Mouse (Mus musculus) adrenal gland, adult 18-20 months (tissue): Measurements from ENCODE around the gene Serpina1c. TPM values are rescaled to one million over a fixed set of nuclear protein-coding genes. Genes with fewer than 3 reads are reported as not detected.
"Not testable (repeated sequence)": the region's sequence is repeated elsewhere in the genome, so short reads cannot be mapped to it uniquely, and the experiment has no call there.

Experiments
- DNase-seq, 2 experiments: peaks; one replicate each; pipeline ENCODE4 v3.0.0; 2021 to 2022; ENCODE audit warnings: low spot score in 2 of 2
- long read RNA-seq, 2 experiments: library from polyadenylated mRNA; stranded (forward); transcript quantifications; one replicate each; pipeline ENCODE4 v2.0.0; 2021
- total RNA-seq, 2 experiments: library from RNA; stranded (reverse); gene quantifications; 1 replicate in 1 of 2; 2 replicates in 1 of 2; pipeline ENCODE4 v1.2.3; 2021

Serpina1c gene
- under 1 TPM in 1 of 2 experiments, not detected in 1; 0.50 TPM for total RNA-seq
- long read RNA-seq, experiment 1: 0 reads
- long read RNA-seq, experiment 2, partial matches to known transcripts: 0 of 1 reads
- long read RNA-seq, experiment 2, other reads (novel, unspliced or antisense): 0 of 1 reads

DNA sequence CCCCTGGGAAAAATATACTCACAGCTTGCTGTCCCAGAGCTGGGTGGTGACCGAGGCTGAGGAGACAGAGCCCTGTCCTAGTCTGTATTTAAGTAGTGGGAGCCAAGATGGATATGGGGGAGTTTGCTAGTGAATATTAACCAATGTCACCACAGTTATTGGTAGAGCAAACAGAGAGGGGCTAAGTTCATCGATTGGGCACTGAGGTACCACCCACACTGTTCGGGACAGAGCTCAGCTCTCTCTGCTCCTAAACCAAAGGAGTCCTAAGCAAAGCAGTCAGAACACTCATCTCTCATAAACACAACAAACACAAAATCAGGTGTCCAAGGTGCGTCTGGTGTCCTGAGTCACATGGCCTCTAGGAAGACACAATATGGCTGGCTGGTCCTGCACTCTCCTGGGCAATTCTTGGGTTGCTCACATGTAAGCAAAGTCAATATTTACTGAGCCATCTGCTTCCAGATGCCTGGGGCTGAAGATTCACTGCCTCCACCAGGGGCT, at the start of gene Serpina1c:
Serpina1c (minus strand) TSS at position 51 of the 504 bp plus-strand sequence.
- DNase-seq: not testable (repeated sequence)

GRCm38 (mm10) chr12:103952972-103953371, 48.3 kb upstream of the Serpina1c start:
- DNase-seq: not testable (repeated sequence)

DNA sequence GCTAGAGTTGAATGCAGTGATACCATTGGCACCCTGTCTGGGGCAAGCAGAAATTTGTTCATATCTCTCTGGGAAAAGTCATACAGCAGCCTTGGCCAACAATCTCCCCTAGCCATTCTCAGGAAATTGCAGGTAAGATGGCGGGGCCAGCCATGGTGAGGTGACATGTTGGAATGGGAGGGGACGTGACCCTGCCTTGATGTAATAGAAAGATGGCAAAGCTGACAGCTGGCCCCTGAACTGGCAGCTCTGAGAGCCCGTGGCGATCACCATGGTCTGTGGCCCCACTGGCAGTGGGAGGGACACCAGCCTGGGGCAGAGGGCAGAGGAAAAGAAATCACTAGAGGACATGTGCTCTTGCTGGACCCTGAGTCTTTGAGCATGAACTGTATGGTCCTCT, 41.6 kb upstream of the Serpina1c start:
- no peak for DNase-seq

DNA sequence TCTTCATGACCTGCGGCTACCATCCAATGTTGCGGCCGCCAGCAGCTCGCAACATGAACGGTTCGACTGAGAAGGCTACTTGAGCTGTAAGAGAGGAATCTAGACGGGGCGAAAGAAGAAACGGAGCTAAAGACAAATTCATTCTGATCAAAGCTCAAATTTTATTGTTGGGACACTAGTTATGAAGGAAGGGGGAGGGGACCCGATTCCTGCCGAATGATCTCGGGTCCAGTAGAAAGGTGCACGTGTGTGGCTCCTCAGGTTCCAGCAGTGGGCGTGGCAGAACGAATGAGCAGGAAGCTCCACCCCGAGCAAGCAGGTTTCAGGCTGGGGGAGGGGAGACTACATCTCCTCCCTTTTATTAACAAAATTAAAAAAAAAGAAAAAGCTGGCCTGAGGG, 4.5 kb upstream of the Serpina1c start:
- DNase-seq: not testable (repeated sequence)

- DNase-seq: peak in 1 of 2 experiments; percentile 39
Measured at GRCm38 (mm10) chr12:103907746-103908145, 3.1 kb upstream of the Serpina1c start.

GRCm38 (mm10) chr12:103901929-103902328, 2.8 kb downstream of the Serpina1c start:
- not testable (repeated sequence) for DNase-seq

- not testable (repeated sequence) for DNase-seq
Measured at GRCm38 (mm10) chr12:103866873-103867272, 37.8 kb downstream of the Serpina1c start.

DNA sequence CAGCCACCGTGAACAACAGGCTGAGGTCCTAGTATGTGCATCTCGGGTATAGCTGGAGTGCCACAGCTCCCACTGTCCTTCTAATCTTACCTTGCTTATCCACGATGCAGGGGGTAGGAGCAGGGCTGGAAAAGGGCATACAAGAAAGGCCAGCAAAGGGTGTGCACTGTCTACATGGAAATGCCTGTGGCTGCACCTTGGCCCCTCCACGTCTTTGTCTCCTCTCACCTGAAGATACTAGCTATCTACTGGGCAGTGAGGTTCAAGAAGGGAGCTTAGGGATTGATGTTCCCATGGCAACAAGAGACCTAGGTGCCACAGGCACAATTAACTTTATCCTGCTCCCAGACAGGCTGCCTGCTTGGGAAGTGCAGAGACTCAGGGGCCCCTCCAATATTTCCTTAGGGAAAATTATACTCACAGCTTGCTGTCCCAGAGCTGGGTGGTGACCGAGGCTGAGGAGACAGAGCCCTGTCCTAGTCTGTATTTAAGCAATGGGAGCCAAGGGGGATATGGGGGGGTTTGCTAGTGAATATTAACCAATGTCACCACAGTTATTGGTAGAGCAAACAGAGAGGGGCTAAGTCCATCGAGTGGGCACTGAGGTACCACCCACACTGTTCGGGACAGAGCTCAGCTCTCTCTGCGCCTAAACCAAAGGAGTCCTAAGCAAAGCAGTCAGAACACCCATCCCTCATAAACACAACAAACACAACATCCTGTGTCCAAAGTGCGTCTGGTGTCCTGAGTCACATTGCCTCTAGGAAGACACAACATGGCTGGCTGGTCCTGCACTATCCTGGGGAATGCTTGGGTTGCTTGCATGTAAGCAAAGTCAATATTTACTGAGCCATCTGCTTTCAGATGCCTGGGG, 41.3 kb downstream of the Serpina1c start, which contains the start of gene Serpina1a:
Serpina1a (minus strand) TSS at position 462 of the 874 bp plus-strand sequence.
- DNase-seq: not testable (repeated sequence)

GRCm38 (mm10) chr12:103860976-103861375, 43.7 kb downstream of the Serpina1c start:
- no peak for DNase-seq

DNA sequence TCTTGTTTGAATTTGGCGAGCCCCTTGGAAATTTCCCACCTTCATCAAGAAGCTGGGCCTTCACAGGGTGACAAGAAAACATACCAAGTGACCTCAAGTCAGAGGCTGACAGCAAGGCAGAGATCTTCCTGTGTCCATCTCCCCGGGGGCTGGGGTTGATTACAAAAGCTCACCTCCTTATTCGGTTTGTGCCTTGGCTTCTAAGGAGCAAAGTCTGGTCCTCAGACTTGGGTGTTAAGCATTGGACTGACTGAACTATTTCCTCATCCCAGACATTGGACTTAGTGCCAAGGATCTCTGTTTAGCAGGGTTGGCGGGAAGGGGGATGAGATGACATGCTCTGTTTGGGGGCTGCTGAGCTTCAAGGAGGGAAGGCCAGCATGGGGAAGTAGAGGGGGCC, 44.1 kb downstream of the Serpina1c start:
- not testable (repeated sequence) for DNase-seq

- not testable (repeated sequence) for DNase-seq
Measured at GRCm38 (mm10) chr12:103859584-103859983, 45.1 kb downstream of the Serpina1c start.

DNA sequence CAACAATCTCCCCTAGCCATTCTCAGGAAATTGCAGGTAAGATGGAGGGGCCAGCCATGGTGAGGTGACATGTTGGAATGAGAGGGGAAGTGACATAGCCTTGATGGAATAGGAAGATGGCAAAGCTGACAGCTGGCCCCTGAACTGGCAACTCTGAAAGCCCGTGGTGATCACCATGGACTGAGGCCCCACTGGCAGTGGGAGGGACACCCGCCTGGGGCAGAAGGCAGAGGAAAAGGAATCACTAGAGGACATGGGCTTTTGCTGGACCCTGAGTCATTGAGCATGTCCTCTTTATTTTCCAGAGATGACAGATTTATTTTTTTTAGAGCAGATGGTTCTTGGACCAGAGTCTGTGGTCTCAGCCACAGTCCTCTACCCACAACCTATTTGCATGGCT, 51.7 kb downstream of the Serpina1c start:
- not testable (repeated sequence) for DNase-seq

Other genes starting within 250 kb of the Serpina1c start
- 1 to 10 TPM in 1 of 2 experiments, under 1 TPM in 1; 0.73 to 7.0 TPM for gene Serpina6, start 247.7 kb downstream of the Serpina1c start, total RNA-seq
- gene Serpina16, start 228.7 kb downstream of the Serpina1c start, total RNA-seq: not detected
- gene Serpina1f, start 209.4 kb downstream of the Serpina1c start, total RNA-seq: not detected
- gene Serpina1d, start 131.3 kb downstream of the Serpina1c start, total RNA-seq: under 1 TPM; 0.29 to 0.73 TPM
- gene Serpina1b, start 74.5 kb downstream of the Serpina1c start, total RNA-seq: 1 to 10 TPM in 1 of 2 experiments, under 1 TPM in 1; 0.54 to 3.0 TPM
- under 1 TPM; 0.38 to 0.80 TPM for gene Serpina1a, start 41.3 kb downstream of the Serpina1c start, total RNA-seq
- under 1 TPM in 1 of 2 experiments, not detected in 1; 0.56 TPM for gene Serpina1e, start 54.1 kb upstream of the Serpina1c start, total RNA-seq
- not detected for gene Serpina11, start 85.1 kb upstream of the Serpina1c start, total RNA-seq
- not detected for gene Serpina9, start 108.9 kb upstream of the Serpina1c start, total RNA-seq
- gene Serpina12, start 139.6 kb upstream of the Serpina1c start, total RNA-seq: 1 to 10 TPM; 1.1 to 1.3 TPM
- gene Serpina5, start 196.2 kb upstream of the Serpina1c start, total RNA-seq: 1 to 10 TPM in 1 of 2 experiments, under 1 TPM in 1; 0.90 to 1.5 TPM
- gene Serpina3a, start 207.8 kb upstream of the Serpina1c start, total RNA-seq: not detected
- 1 to 10 TPM in 1 of 2 experiments, under 1 TPM in 1; 0.33 to 2.1 TPM for gene Serpina3b, start 223.1 kb upstream of the Serpina1c start, total RNA-seq
- 10 to 100 TPM; 23.7 to 24.1 TPM for gene Serpina3c, start 249.0 kb upstream of the Serpina1c start, total RNA-seq